Mouse (Mus musculus) cortical plate, adult 2 months (tissue): ENCODE measurements around the gene Stard3.

Source experiments
- CTCF ChIP-seq: fragments of 200-500 bp; IDR thresholded peaks from 2 replicates; pipeline ENCODE4 v1.5.1; 2011; ENCODE audit warnings: mild to moderate bottlenecking, control low read depth, low read length; ENCODE audit not compliant: insufficient read depth; ENCODE audit errors: extremely low read depth
- POLR2A ChIP-seq: fragments of 200-500 bp; IDR thresholded peaks from 2 replicates; pipeline ENCODE4 v1.6.1; 2011; ENCODE audit warnings: mild to moderate bottlenecking, low read length, control low read depth; ENCODE audit not compliant: insufficient read depth; ENCODE audit errors: extremely low read depth

GRCm38 (mm10) chr11:98381651-98382050 lies 23.5 kb downstream of the Stard3 start:
- TF ChIP-seq CTCF, result no peak
- TF ChIP-seq POLR2A, result no peak
